Mouse (Mus musculus) heart, postnatal 14 days (tissue): ENCODE data around the gene Rab26. TPM values are rescaled to one million over a fixed set of nuclear protein-coding genes. Genes with fewer than 3 reads are reported as not detected.

Experiments used
- DNase-seq, 2 experiments: peaks; one replicate each; pipeline ENCODE4 v3.0.0; 2021 to 2022
- intact Hi-C: fragments of 180-260 bp; cut with DNase I; formaldehyde crosslinking; loops from one replicate; pipeline ENCODE4 v1.15.1; 2025
- total RNA-seq, 2 experiments: library from RNA; stranded (reverse); gene quantifications; 2 replicates each; pipeline ENCODE4 v1.2.3; 2021

Rab26 gene
- total RNA-seq, 2 experiments from 2014 or later = 0.19 to 0.34 TPM

GRCm38 (mm10) chr17:24548921-24549617 lies 15.1 kb upstream of the Rab26 start:
- intact Hi-C loops = loop anchor here (5.0 kb wide), 1 partner anchor 38 kb away; no protein-coding TSS in a partner anchor
- peak; percentile 46 to 71 for DNase-seq

GRCm38 (mm10) chr17:24548435-24548834 lies 14.4 kb upstream of the Rab26 start:
- DNase-seq = no peak

GRCm38 (mm10) chr17:24546234-24546633 lies 12.2 kb upstream of the Rab26 start:
- DNase-seq = no peak
- intact Hi-C loops = loop anchor here (5.0 kb wide), 1 partner anchor 41 kb away; no protein-coding TSS in a partner anchor

More at GRCm38 (mm10) chr17:24548435-24548834, 14.4 kb upstream of the Rab26 start:
- intact Hi-C loops = loop anchor here (5.0 kb wide), 1 partner anchor 39 kb away; no protein-coding TSS in a partner anchor

GRCm38 (mm10) chr17:24545247-24545646 lies 11.2 kb upstream of the Rab26 start:
- intact Hi-C loops = loop anchor here (5.0 kb wide), 1 partner anchor 42 kb away; no protein-coding TSS in a partner anchor

GRCm38 (mm10) chr17:24544613-24545012 lies 10.6 kb upstream of the Rab26 start:
- intact Hi-C loops = loop anchor here (5.0 kb wide), 1 partner anchor 43 kb away; no protein-coding TSS in a partner anchor
- no peak for DNase-seq

More at GRCm38 (mm10) chr17:24545247-24545646, 11.2 kb upstream of the Rab26 start:
- DNase-seq = no peak

GRCm38 (mm10) chr17:24540375-24540774 lies 6.4 kb upstream of the Rab26 start:
- DNase-seq = peak; percentile 40 to 60

GRCm38 (mm10) chr17:24538950-24539349 lies 4.9 kb upstream of the Rab26 start:
- intact Hi-C loops = loop anchor here (2.0 kb wide), 1 partner anchor 116 kb away; no protein-coding TSS in a partner anchor
- peak; percentile 52 to 63 for DNase-seq

More at GRCm38 (mm10) chr17:24540375-24540774, 6.4 kb upstream of the Rab26 start:
- intact Hi-C loops = loop anchor here (2.0 kb wide), 1 partner anchor 88 kb away; no protein-coding TSS in a partner anchor

GRCm38 (mm10) chr17:24537536-24537935 lies 3.5 kb upstream of the Rab26 start:
- intact Hi-C loops = no loop called here
- no peak for DNase-seq

- DNase-seq = no peak
- intact Hi-C loops = no loop called here
These were observed 1.3 kb upstream of the Rab26 start for GRCm38 (mm10) chr17:24535300-24535699.

GRCm38 (mm10) chr17:24533099-24533992 lies 664 bp downstream of the Rab26 start:
- intact Hi-C loops = no loop called here
- peak; percentile 83 to 84 for DNase-seq

- intact Hi-C loops = no loop called here
- no peak for DNase-seq
These were observed 2.0 kb downstream of the Rab26 start for GRCm38 (mm10) chr17:24532045-24532444.

- intact Hi-C loops = no loop called here
These were observed 2.9 kb downstream of the Rab26 start for GRCm38 (mm10) chr17:24531064-24531463.

GRCm38 (mm10) chr17:24530361-24531050 lies 3.5 kb downstream of the Rab26 start:
- intact Hi-C loops = no loop called here
- DNase-seq = no peak

More at GRCm38 (mm10) chr17:24531064-24531463, 2.9 kb downstream of the Rab26 start:
- DNase-seq = no peak

- no peak for DNase-seq
- intact Hi-C loops = loop anchor here (5.0 kb wide), 1 partner anchor 48 kb away; no protein-coding TSS in a partner anchor
These were observed 4.1 kb downstream of the Rab26 start for GRCm38 (mm10) chr17:24529883-24530282.

GRCm38 (mm10) chr17:24529007-24529451 lies 5.0 kb downstream of the Rab26 start:
- intact Hi-C loops = loop anchor here (5.0 kb wide), 1 partner anchor 47 kb away; no protein-coding TSS in a partner anchor
- DNase-seq = peak; percentile 57 to 75

- no peak for DNase-seq
- intact Hi-C loops = loop anchor here (5.0 kb wide), 1 partner anchor 46 kb away; no protein-coding TSS in a partner anchor
These were observed 5.5 kb downstream of the Rab26 start for GRCm38 (mm10) chr17:24528560-24528918.

GRCm38 (mm10) chr17:24527723-24528559 lies 6.1 kb downstream of the Rab26 start, which contains the start of gene Traf7:
Gene Traf7 (minus strand): TSS chr17:24527938.
- intact Hi-C loops = loop anchor here (5.0 kb wide), 1 partner anchor 46 kb away; no protein-coding TSS in a partner anchor
- DNase-seq = peak; percentile 86 to 91

GRCm38 (mm10) chr17:24527315-24527714 lies 6.7 kb downstream of the Rab26 start:
- no peak for DNase-seq

GRCm38 (mm10) chr17:24524734-24525133 lies 9.3 kb downstream of the Rab26 start:
- intact Hi-C loops = loop anchor here (5.0 kb wide), 1 partner anchor 42 kb away; no protein-coding TSS in a partner anchor
- DNase-seq = no peak

More at GRCm38 (mm10) chr17:24527315-24527714, 6.7 kb downstream of the Rab26 start:
- intact Hi-C loops = loop anchor here (5.0 kb wide), 1 partner anchor 45 kb away; no protein-coding TSS in a partner anchor
